Mouse (Mus musculus): ENCODE measurements around the gene Akap14. TPM values are rescaled to one million over a fixed set of nuclear protein-coding genes. Genes with fewer than 3 reads are reported as not detected.

The Akap14 gene
- polyA plus RNA-seq, 1 experiment from 2014 or later = 0.11 TPM

- 62% methylated on average over 3 of the region's 3 CpGs for WGBS
- H3K4me1 ChIP-seq (replicated peaks; ENCODE audit: control insufficient read depth, insufficient read depth, low read length) = no peaks in the 10 kb centered on the region
- no peak overlapping the region for H3K4me2 ChIP-seq (ENCODE audit: low read depth, low read length, severe bottlenecking)
- no peak overlapping the region for H3K27ac ChIP-seq (ENCODE audit: low read depth, low read length)
- no peak for ATAC-seq (replicated peaks; ENCODE audit: low FRiP score)
- no peaks in the 10 kb centered on the region for H3K9me3 ChIP-seq (ENCODE audit: control insufficient read depth, low read length)
- H3K4me3 ChIP-seq (ENCODE audit: low read depth, low read length) = no peak overlapping the region
- DNase-seq (ENCODE audit: low spot score) = no peak
- H3K27me3 ChIP-seq (ENCODE audit: control insufficient read depth, insufficient read depth, low read length) = no peaks in the 10 kb centered on the region
- no peak overlapping the region for H3K9ac ChIP-seq (ENCODE audit: low read length)
- H3K36me3 ChIP-seq (ENCODE audit: control insufficient read depth, insufficient read depth, low read length) = no peaks in the 10 kb centered on the region
Measured at GRCm38 (mm10) chrX:37119585-37119984, 49.1 kb downstream of the Akap14 start.

- H3K4me3 ChIP-seq (ENCODE audit: low read depth, low read length) = no peak overlapping the region
- WGBS = 43% methylated on average over 4 of the region's 5 CpGs
- H3K9ac ChIP-seq (ENCODE audit: low read length) = no peak overlapping the region
- no peak overlapping the region for H3K27ac ChIP-seq (ENCODE audit: low read depth, low read length)
- no peaks in the 10 kb centered on the region for H3K4me1 ChIP-seq (replicated peaks; ENCODE audit: control insufficient read depth, insufficient read depth, low read length)
- no peaks in the 10 kb centered on the region for H3K27me3 ChIP-seq (ENCODE audit: control insufficient read depth, insufficient read depth, low read length)
- no peak for DNase-seq (ENCODE audit: low spot score)
- ATAC-seq (replicated peaks; ENCODE audit: low FRiP score) = peak; percentile 69; the same call in 1 of the 2 replicates
- H3K36me3 ChIP-seq (ENCODE audit: control insufficient read depth, insufficient read depth, low read length) = no peaks in the 10 kb centered on the region
- H3K4me2 ChIP-seq (ENCODE audit: low read depth, low read length, severe bottlenecking) = no peak overlapping the region
- H3K9me3 ChIP-seq (ENCODE audit: control insufficient read depth, low read length) = no peaks in the 10 kb centered on the region
Measured at GRCm38 (mm10) chrX:37117085-37117484, 51.6 kb downstream of the Akap14 start.

GRCm38 (mm10) chrX:37110881-37111193 is 57.8 kb downstream of the Akap14 start:
- H3K4me3 ChIP-seq (ENCODE audit: low read depth, low read length) = no peak overlapping the region
- ATAC-seq (replicated peaks; ENCODE audit: low FRiP score) = no peak; the same call in 1 of the 2 replicates

DNA sequence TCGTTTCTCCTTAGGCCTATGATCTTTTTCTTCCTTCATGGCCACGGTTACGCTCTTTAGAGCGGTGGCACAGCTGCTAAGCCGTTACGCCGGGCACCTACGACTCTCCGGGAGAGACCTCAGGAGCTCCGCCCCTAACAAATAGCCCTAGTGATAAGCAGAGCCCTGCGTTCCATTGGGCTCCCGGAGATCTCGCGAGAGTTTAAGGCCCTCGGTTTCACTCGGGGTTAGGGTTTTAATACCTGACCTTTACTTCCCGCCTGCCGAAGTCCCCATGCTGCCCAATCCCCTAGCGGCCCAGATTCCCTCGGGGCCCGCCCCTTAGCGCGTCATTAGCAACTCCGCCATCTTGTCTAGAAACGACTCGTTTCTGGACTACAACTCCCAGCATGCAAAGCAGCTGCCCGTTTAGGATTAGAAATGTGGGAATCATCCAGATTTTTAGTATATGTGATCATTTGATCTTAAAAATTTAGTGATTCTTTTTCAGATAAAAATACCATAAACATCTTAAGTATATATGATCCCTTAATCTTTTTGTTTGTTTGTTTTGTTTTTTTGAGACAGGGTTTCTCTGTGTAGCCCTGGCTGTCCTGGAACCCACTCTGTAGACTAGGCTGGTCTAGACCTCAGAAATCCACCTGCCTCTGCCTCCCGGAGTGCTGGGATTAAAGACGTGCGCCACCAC is 58.3 kb downstream of the Akap14 start, which contains the start of gene Upf3b:
Upf3b (minus strand) TSS at position 130 of the 688 bp plus-strand sequence.
- no peaks in the 10 kb centered on the region for H3K36me3 ChIP-seq (ENCODE audit: control insufficient read depth, insufficient read depth, low read length)
- ATAC-seq (replicated peaks; ENCODE audit: low FRiP score) = peak; percentile 98
- H3K4me2 ChIP-seq (ENCODE audit: low read depth, low read length, severe bottlenecking) = peak within 1 kb of the TSS; percentile 55
- WGBS = 23% methylated on average over 30 of the region's 30 CpGs
- H3K4me3 ChIP-seq (ENCODE audit: low read depth, low read length) = peak within 1 kb of the TSS; percentile 48
- peak within 1 kb of the TSS; percentile 72 for H3K27ac ChIP-seq (ENCODE audit: low read depth, low read length)
- DNase-seq (ENCODE audit: low spot score) = peak; percentile 94
- no peaks in the 10 kb centered on the region for H3K9me3 ChIP-seq (ENCODE audit: control insufficient read depth, low read length)
- H3K4me1 ChIP-seq (replicated peaks; ENCODE audit: control insufficient read depth, insufficient read depth, low read length) = no peaks in the 10 kb centered on the region
- H3K27me3 ChIP-seq (ENCODE audit: control insufficient read depth, insufficient read depth, low read length) = no peaks in the 10 kb centered on the region
- H3K9ac ChIP-seq (ENCODE audit: low read length) = peak within 1 kb of the TSS; percentile 62

More at GRCm38 (mm10) chrX:37110881-37111193, 57.8 kb downstream of the Akap14 start:
- 82% methylated on average over 4 of the region's 4 CpGs for WGBS
- Histone ChIP-seq H3K27me3 (ENCODE audit: control insufficient read depth, insufficient read depth, low read length) (no peaks in the 10 kb centered on the region), H3K27ac (ENCODE audit: low read depth, low read length) (no peak overlapping the region; the same call in 1 of the 2 replicates), H3K4me2 (ENCODE audit: low read depth, low read length, severe bottlenecking) (no peak overlapping the region), H3K9ac (ENCODE audit: low read length) (no peak overlapping the region), H3K4me1 (replicated peaks; ENCODE audit: control insufficient read depth, insufficient read depth, low read length) (no peaks in the 10 kb centered on the region), H3K9me3 (ENCODE audit: control insufficient read depth, low read length) (no peaks in the 10 kb centered on the region), H3K36me3 (ENCODE audit: control insufficient read depth, insufficient read depth, low read length) (no peaks in the 10 kb centered on the region)
- no peak for DNase-seq (ENCODE audit: low spot score)

- Histone ChIP-seq H3K4me3 (ENCODE audit: low read depth, low read length) (peak overlapping the region; percentile 48), H3K9me3 (ENCODE audit: control insufficient read depth, low read length) (no peaks in the 10 kb centered on the region)
- 12% methylated on average over 27 of the region's 27 CpGs for WGBS
Measured at GRCm38 (mm10) chrX:37109526-37110192, 59.0 kb downstream of the Akap14 start.

DNA sequence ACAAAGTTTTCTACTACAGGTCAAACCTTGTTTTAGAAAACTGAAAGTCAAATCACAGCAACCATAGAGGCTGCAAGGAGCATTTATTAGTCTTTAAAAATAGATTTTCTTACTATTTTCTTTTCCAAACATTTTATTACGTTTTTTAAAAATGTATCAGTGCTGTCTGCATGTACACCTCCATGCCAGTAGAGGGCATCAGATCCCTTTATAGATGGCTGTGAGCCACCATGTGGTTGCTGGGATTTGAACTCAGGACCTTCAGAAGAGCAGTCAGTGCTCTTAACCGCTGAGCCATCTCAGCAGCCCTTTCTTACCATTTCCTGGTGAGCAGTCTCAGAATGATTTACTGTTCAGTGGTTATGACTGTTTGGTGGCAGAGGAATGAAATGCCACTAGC is 64.8 kb downstream of the Akap14 start:
- ATAC-seq (replicated peaks; ENCODE audit: low FRiP score) (no peak), DNase-seq (ENCODE audit: low spot score) (no peak)
- Histone ChIP-seq H3K4me3 (ENCODE audit: low read depth, low read length) (no peak overlapping the region), H3K27ac (ENCODE audit: low read depth, low read length) (no peak overlapping the region), H3K9ac (ENCODE audit: low read length) (no peak overlapping the region), H3K4me1 (replicated peaks; ENCODE audit: control insufficient read depth, insufficient read depth, low read length) (no peaks in the 10 kb centered on the region), H3K9me3 (ENCODE audit: control insufficient read depth, low read length) (no peaks in the 10 kb centered on the region), H3K27me3 (ENCODE audit: control insufficient read depth, insufficient read depth, low read length) (no peaks in the 10 kb centered on the region), H3K36me3 (ENCODE audit: control insufficient read depth, insufficient read depth, low read length) (no peaks in the 10 kb centered on the region), H3K4me2 (ENCODE audit: low read depth, low read length, severe bottlenecking) (no peak overlapping the region)
- 81% methylated on average over 2 of the region's 2 CpGs for WGBS

More at GRCm38 (mm10) chrX:37109526-37110192, 59.0 kb downstream of the Akap14 start:
- peak overlapping the region; percentile 72 for H3K27ac ChIP-seq (ENCODE audit: low read depth, low read length)
- H3K27me3 ChIP-seq (ENCODE audit: control insufficient read depth, insufficient read depth, low read length) = no peaks in the 10 kb centered on the region
- H3K4me1 ChIP-seq (replicated peaks; ENCODE audit: control insufficient read depth, insufficient read depth, low read length) = no peaks in the 10 kb centered on the region
- H3K36me3 ChIP-seq (ENCODE audit: control insufficient read depth, insufficient read depth, low read length) = no peaks in the 10 kb centered on the region
- DNase-seq (ENCODE audit: low spot score) = no peak
- ATAC-seq (replicated peaks; ENCODE audit: low FRiP score) = peak; percentile 76
- H3K4me2 ChIP-seq (ENCODE audit: low read depth, low read length, severe bottlenecking) = peak overlapping the region; percentile 55
- peak overlapping the region; percentile 62 for H3K9ac ChIP-seq (ENCODE audit: low read length)

Other genes with a start within 250 kb of the Akap14 start
- gene Sept6, start 177.0 kb downstream of the Akap14 start, polyA plus RNA-seq (2014; fragmentation: Nextera tagmentation; extraction: Ambion mirVana) = 42.9 and 43.6 TPM in 2 replicates
- not detected in 2 replicates for gene Sowahd, start 120.0 kb downstream of the Akap14 start, polyA plus RNA-seq (2014; fragmentation: Nextera tagmentation; extraction: Ambion mirVana)
- 386 and 448 TPM in 2 replicates for gene Rpl39, start 83.4 kb downstream of the Akap14 start, polyA plus RNA-seq (2014; fragmentation: Nextera tagmentation; extraction: Ambion mirVana)
- gene Upf3b, start 58.5 kb downstream of the Akap14 start, polyA plus RNA-seq (2014; fragmentation: Nextera tagmentation; extraction: Ambion mirVana) = 25.6 and 25.8 TPM in 2 replicates
- gene Nkap, start 42.0 kb downstream of the Akap14 start, polyA plus RNA-seq (2014; fragmentation: Nextera tagmentation; extraction: Ambion mirVana) = 24.3 and 27.4 TPM in 2 replicates
- gene Ndufa1, start 22.3 kb upstream of the Akap14 start, polyA plus RNA-seq (2014; fragmentation: Nextera tagmentation; extraction: Ambion mirVana) = 366 and 371 TPM in 2 replicates
- 13.1 and 13.3 TPM in 2 replicates for gene Rnf113a1, start 22.4 kb upstream of the Akap14 start, polyA plus RNA-seq (2014; fragmentation: Nextera tagmentation; extraction: Ambion mirVana)
- not detected in 2 replicates for gene Gm9, start 42.2 kb upstream of the Akap14 start, polyA plus RNA-seq (2014; fragmentation: Nextera tagmentation; extraction: Ambion mirVana)
- gene Rhox1, start 53.4 kb upstream of the Akap14 start, polyA plus RNA-seq (2014; fragmentation: Nextera tagmentation; extraction: Ambion mirVana) = not detected in 2 replicates
- gene Rhox2a, start 76.1 kb upstream of the Akap14 start, polyA plus RNA-seq (2014; fragmentation: Nextera tagmentation; extraction: Ambion mirVana) = 0.64 and 0.71 TPM in 2 replicates
- gene Rhox3a, start 81.1 kb upstream of the Akap14 start, polyA plus RNA-seq (2014; fragmentation: Nextera tagmentation; extraction: Ambion mirVana) = not detected in 2 replicates
- 0.27 TPM in 1 of 2 replicates, not detected in the other for gene Rhox4a, start 96.5 kb upstream of the Akap14 start, polyA plus RNA-seq (2014; fragmentation: Nextera tagmentation; extraction: Ambion mirVana)
- not detected in 2 replicates for gene Rhox3a2, start 211.2 kb upstream of the Akap14 start, polyA plus RNA-seq (2014; fragmentation: Nextera tagmentation; extraction: Ambion mirVana)
- 1.1 and 1.2 TPM in 2 replicates for gene Rhox4a2, start 222.0 kb upstream of the Akap14 start, polyA plus RNA-seq (2014; fragmentation: Nextera tagmentation; extraction: Ambion mirVana)
- gene Rhox2b, start 243.2 kb upstream of the Akap14 start, polyA plus RNA-seq (2014; fragmentation: Nextera tagmentation; extraction: Ambion mirVana) = 0.57 TPM in 1 of 2 replicates, not detected in the other

Measured in forebrain, embryonic 11.5 days (tissue).